Mouse (Mus musculus): Measurements from ENCODE around the gene Gcg. TPM values are rescaled to one million over a fixed set of nuclear protein-coding genes. Genes with fewer than 3 reads are reported as not detected.

Gcg gene
- polyA plus RNA-seq, 1 experiment: not detected

DNA sequence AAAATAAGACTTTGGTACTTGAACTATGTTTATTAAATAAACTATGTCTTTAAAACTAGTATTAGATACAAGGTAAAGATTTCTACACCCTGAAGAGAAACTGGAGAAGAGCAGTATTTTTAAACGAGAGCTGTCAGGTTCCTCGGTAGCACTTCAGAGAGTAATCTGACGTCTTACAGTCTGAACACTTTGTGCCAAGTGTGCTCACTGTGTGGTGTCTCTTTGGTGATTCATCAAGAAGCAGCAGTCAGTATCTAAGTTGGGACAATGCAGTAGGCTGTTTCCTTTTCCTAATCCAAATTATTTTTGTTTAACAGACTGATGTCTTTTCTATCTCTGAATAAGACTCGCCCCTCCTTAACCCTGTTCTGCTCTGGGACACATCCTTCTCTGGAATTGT lies 12.0 kb upstream of the Gcg start:
- TF ChIP-seq POLR2A (IDR thresholded peaks at IDR 0.05; ENCODE audit: insufficient read length, low read depth) (no peak), MYOD1 (IDR thresholded peaks at IDR 0.05; ENCODE audit: control insufficient read depth in 1 of 3, insufficient read length in 2 of 3, low read depth in 2 of 3) (no peak), E2F4 (IDR thresholded peaks at IDR 0.05; ENCODE audit: insufficient read depth) (no peak), TCF3 (IDR thresholded peaks at IDR 0.05; ENCODE audit: insufficient read length, low read depth) (no peak), MAX (IDR thresholded peaks at IDR 0.05; ENCODE audit: low read depth) (no peak), SRF (IDR thresholded peaks at IDR 0.05; ENCODE audit: control insufficient read depth, insufficient read length, low read depth) (no peak), TCF12 (IDR thresholded peaks at IDR 0.05; ENCODE audit: insufficient read depth, poor library complexity, severe bottlenecking) (no peak), REST (IDR thresholded peaks at IDR 0.05; ENCODE audit: insufficient read depth, insufficient read length) (no peak), MYOG (IDR thresholded peaks at IDR 0.05; ENCODE audit: control insufficient read depth in 1 of 3, insufficient read depth in 1 of 3, insufficient read length in 2 of 3, low read depth in 2 of 3) (no peak), POLR2AphosphoS2 (IDR thresholded peaks at IDR 0.05; ENCODE audit: insufficient read length, low read depth) (no peak), USF1 (IDR thresholded peaks at IDR 0.05; ENCODE audit: low read depth) (no peak), CEBPB (IDR thresholded peaks at IDR 0.05; ENCODE audit: insufficient read depth, poor library complexity, severe bottlenecking) (no peak)

DNA sequence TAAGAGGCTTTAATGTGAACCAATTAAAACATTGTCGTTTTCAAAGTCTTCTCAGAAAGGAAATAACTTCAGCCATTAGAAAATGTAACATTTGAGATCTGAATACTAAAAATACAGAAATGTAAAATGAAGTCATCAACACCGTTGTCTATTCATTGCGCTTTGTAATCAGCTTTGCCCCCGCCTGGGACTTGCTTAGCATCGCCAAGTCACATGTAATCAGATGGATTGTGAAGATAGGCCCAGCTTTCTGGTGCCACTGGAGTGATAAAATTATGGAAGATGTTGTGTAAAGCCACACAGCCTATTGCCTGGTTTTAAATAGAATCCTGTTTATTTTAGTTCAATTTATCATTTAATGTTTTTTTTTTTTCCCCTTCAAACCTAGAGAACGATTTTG lies 6.4 kb upstream of the Gcg start:
- Histone ChIP-seq H3K36me3 (ENCODE audit: control insufficient read depth, insufficient read depth) (no peaks in the 10 kb centered on the region), H3K4me3 (no peak overlapping the region), H3ac (ENCODE audit: control insufficient read depth, insufficient read length) (no peak overlapping the region), H3K27me3 (ENCODE audit: control insufficient read depth, insufficient read depth, insufficient read length) (no peaks in the 10 kb centered on the region), H3K4me2 (ENCODE audit: low read depth) (no peak overlapping the region), H3K79me2 (ENCODE audit: control insufficient read depth, insufficient read depth) (no peaks in the 10 kb centered on the region)
- no peak for TF ChIP-seq MYOG (IDR thresholded peaks at IDR 0.05; ENCODE audit: control insufficient read depth in 1 of 3, insufficient read depth in 1 of 3, insufficient read length in 2 of 3, low read depth in 2 of 3)
- TF ChIP-seq TCF12 (IDR thresholded peaks at IDR 0.05; ENCODE audit: insufficient read depth, poor library complexity, severe bottlenecking): no peak
- no peak for TF ChIP-seq USF1 (IDR thresholded peaks at IDR 0.05; ENCODE audit: low read depth)
- no peak for TF ChIP-seq REST (IDR thresholded peaks at IDR 0.05; ENCODE audit: insufficient read depth, insufficient read length)
- no peak for TF ChIP-seq MAX (IDR thresholded peaks at IDR 0.05; ENCODE audit: low read depth)
- no peak for TF ChIP-seq MYOD1 (IDR thresholded peaks at IDR 0.05; ENCODE audit: control insufficient read depth in 1 of 3, insufficient read length in 2 of 3, low read depth in 2 of 3)
- no peak for TF ChIP-seq E2F4 (IDR thresholded peaks at IDR 0.05; ENCODE audit: insufficient read depth)

More for the DNA sequence above, 12.0 kb upstream of the Gcg start:
- H3K4me2 ChIP-seq (ENCODE audit: low read depth): no peak overlapping the region
- H3K27me3 ChIP-seq (ENCODE audit: control insufficient read depth, insufficient read depth, insufficient read length): no peaks in the 10 kb centered on the region
- H3K79me2 ChIP-seq (ENCODE audit: control insufficient read depth, insufficient read depth): no peaks in the 10 kb centered on the region
- no peak overlapping the region for H3K4me3 ChIP-seq
- no peak overlapping the region for H3ac ChIP-seq (ENCODE audit: control insufficient read depth, insufficient read length)
- H3K36me3 ChIP-seq (ENCODE audit: control insufficient read depth, insufficient read depth): no peaks in the 10 kb centered on the region

DNA sequence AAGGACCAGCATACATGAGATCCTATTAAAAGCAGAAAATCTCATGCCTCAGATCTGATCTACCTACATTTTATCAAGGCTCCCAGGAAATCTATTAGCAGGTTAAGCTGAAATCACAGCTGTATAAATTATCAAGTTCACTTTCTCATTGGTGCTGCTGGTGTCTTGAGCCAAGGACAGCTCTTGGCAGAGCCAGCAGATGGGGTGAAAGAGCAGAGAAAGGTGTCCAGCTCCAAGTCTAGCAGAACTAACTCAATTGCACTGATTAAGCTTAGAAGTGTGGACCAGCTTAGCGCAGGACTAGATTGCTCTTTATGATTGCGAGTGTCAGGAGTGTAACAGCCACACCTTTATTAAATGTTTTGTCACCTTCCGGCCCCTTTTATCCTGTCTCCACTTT lies 1.5 kb upstream of the Gcg start:
- no peaks in the 10 kb centered on the region for H3K27me3 ChIP-seq (ENCODE audit: control insufficient read depth, insufficient read depth, insufficient read length)
- no peak overlapping the region for H3K4me3 ChIP-seq
- no peaks in the 10 kb centered on the region for H3K36me3 ChIP-seq (ENCODE audit: control insufficient read depth, insufficient read depth)
- no peak overlapping the region for H3K4me2 ChIP-seq (ENCODE audit: low read depth)
- H3K79me2 ChIP-seq (ENCODE audit: control insufficient read depth, insufficient read depth): no peaks in the 10 kb centered on the region
- TF ChIP-seq MYOG (IDR thresholded peaks at IDR 0.05; ENCODE audit: control insufficient read depth in 1 of 3, insufficient read depth in 1 of 3, insufficient read length in 2 of 3, low read depth in 2 of 3) (no peak), MAX (IDR thresholded peaks at IDR 0.05; ENCODE audit: low read depth) (no peak), POLR2A (IDR thresholded peaks at IDR 0.05; ENCODE audit: insufficient read length, low read depth) (no peak), USF1 (IDR thresholded peaks at IDR 0.05; ENCODE audit: low read depth) (no peak), REST (IDR thresholded peaks at IDR 0.05; ENCODE audit: insufficient read depth, insufficient read length) (no peak), CEBPB (IDR thresholded peaks at IDR 0.05; ENCODE audit: insufficient read depth, poor library complexity, severe bottlenecking) (no peak), POLR2AphosphoS2 (IDR thresholded peaks at IDR 0.05; ENCODE audit: insufficient read length, low read depth) (no peak), SRF (IDR thresholded peaks at IDR 0.05; ENCODE audit: control insufficient read depth, insufficient read length, low read depth) (no peak), E2F4 (IDR thresholded peaks at IDR 0.05; ENCODE audit: insufficient read depth) (no peak), MYOD1 (IDR thresholded peaks at IDR 0.05; ENCODE audit: control insufficient read depth in 1 of 3, insufficient read length in 2 of 3, low read depth in 2 of 3) (no peak), TCF12 (IDR thresholded peaks at IDR 0.05; ENCODE audit: insufficient read depth, poor library complexity, severe bottlenecking) (no peak), TCF3 (IDR thresholded peaks at IDR 0.05; ENCODE audit: insufficient read length, low read depth) (no peak)
- H3ac ChIP-seq (ENCODE audit: control insufficient read depth, insufficient read length): no peak overlapping the region

DNA sequence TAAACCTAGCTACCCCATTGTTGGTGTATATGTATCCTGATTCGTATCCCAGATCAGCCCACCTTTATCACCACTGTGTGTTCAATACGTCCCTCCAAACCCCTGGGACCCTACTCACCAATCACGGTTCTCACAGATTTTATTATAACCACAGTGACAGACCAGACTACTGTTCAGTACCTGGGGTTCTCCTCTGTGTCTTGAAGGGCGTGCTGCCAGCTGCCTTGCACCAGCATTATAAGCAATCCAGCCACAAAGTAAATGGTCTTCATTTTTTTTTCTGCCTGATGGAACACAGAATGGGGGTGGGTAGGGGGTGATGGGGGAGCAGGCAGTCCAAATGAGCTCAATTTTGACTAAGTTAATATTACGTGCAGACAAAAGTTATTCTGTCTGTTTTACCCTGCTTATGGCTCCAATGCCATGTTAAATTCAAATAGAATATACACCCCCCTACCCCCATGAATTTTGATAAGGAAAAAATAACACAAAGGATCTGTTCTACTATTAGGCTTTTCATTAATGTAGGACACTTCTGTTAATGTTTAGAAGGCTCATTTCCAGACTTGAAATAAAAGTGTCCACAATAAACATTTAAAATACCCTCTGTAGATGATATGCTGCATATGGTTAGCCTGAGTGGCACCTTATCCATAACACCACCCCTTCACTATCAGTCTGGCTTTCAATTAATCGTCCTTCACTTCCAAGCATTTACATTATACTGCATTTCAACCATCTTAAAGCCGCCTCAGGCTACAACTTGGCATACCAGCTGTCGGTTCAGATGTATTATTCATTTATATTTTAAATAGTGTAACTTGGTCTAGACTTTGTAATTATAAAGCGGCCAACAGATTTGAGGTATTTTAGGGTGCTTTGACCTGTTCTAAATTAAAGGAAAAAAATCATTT lies 2.9 kb downstream of the Gcg start:
- no peak overlapping the region for H3K4me3 ChIP-seq
- H3K79me2 ChIP-seq (ENCODE audit: control insufficient read depth, insufficient read depth): no peaks in the 10 kb centered on the region
- TF ChIP-seq POLR2A (IDR thresholded peaks at IDR 0.05; ENCODE audit: insufficient read length, low read depth): no peak
- no peak for TF ChIP-seq MYOG (IDR thresholded peaks at IDR 0.05; ENCODE audit: control insufficient read depth in 1 of 3, insufficient read depth in 1 of 3, insufficient read length in 2 of 3, low read depth in 2 of 3)
- no peak for TF ChIP-seq POLR2AphosphoS2 (IDR thresholded peaks at IDR 0.05; ENCODE audit: insufficient read length, low read depth)
- TF ChIP-seq SRF (IDR thresholded peaks at IDR 0.05; ENCODE audit: control insufficient read depth, insufficient read length, low read depth): no peak
- TF ChIP-seq MYOD1 (IDR thresholded peaks at IDR 0.05; ENCODE audit: control insufficient read depth in 1 of 3, insufficient read length in 2 of 3, low read depth in 2 of 3): no peak
- no peak for TF ChIP-seq REST (IDR thresholded peaks at IDR 0.05; ENCODE audit: insufficient read depth, insufficient read length)
- TF ChIP-seq MAX (IDR thresholded peaks at IDR 0.05; ENCODE audit: low read depth): no peak
- TF ChIP-seq USF1 (IDR thresholded peaks at IDR 0.05; ENCODE audit: low read depth): no peak
- no peak for TF ChIP-seq E2F4 (IDR thresholded peaks at IDR 0.05; ENCODE audit: insufficient read depth)
- no peak for TF ChIP-seq TCF12 (IDR thresholded peaks at IDR 0.05; ENCODE audit: insufficient read depth, poor library complexity, severe bottlenecking)
- TF ChIP-seq CEBPB (IDR thresholded peaks at IDR 0.05; ENCODE audit: insufficient read depth, poor library complexity, severe bottlenecking): no peak
- no peak for TF ChIP-seq TCF3 (IDR thresholded peaks at IDR 0.05; ENCODE audit: insufficient read length, low read depth)
- H3K4me2 ChIP-seq (ENCODE audit: low read depth): no peak overlapping the region
- H3K27me3 ChIP-seq (ENCODE audit: control insufficient read depth, insufficient read depth, insufficient read length): no peaks in the 10 kb centered on the region
- no peak overlapping the region for H3ac ChIP-seq (ENCODE audit: control insufficient read depth, insufficient read length)
- H3K36me3 ChIP-seq (ENCODE audit: control insufficient read depth, insufficient read depth): no peaks in the 10 kb centered on the region

Data from myocyte (in vitro differentiated cells).